Mouse (Mus musculus): ENCODE measurements at regions not wholly inside any gene's neighbourhood (a gene's known extent, or its start where the extent isn't known, plus 50 kb on each side); places are given as distances from the start of the nearest gene placed in this dataset.

DNA sequence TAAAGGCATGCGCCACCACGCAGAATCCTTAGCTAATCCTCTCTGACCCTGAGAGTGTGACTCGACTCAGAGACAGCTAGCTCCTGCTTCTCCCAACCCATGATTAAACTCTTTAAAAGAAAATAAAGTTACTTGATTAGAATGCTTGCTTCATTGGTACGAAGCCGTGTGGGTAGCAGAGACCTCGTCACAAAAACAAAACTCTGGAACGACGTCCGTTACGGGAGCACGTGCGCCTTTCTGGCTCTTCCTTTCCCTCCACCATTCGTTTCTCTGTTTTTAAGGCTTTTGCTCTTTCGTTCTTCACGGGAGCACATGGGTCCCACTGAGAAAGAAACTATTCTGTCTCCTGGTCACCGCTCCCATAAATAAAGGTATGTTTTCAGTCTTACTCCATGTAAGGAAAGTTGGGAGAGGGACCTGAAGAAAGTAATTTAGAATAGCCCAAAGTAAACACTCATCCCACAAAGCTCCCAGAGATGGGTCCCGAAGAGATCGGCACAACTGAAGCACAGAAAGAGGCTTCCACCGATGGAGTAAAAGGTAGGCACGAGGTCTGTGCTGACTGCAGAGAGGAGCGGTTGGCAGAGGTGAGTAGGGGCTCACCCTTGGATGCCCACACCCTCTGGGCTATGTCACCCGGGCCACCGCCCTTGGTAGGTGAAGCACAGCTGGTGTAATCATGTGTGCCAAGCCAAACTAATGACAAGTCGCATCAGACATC is 70.2 kb upstream of the Cpm start:
- Histone ChIP-seq H3K4me1 (peaks cover 53% of the 10 kb centered on the region), H3K4me2 (replicated peaks) (no peak overlapping the region), H3K27me3 (no peaks in the 10 kb centered on the region), H3K9me3 (no peaks in the 10 kb centered on the region), H3K27ac (no peak overlapping the region), H3K9ac (no peak overlapping the region), H3K36me3 (no peaks in the 10 kb centered on the region), H3K4me3 (no peak overlapping the region)
- 82% methylated on average over 24 of the region's 24 CpGs for WGBS
- ATAC-seq (ENCODE audit: low FRiP score, low read depth), result no peak

DNA sequence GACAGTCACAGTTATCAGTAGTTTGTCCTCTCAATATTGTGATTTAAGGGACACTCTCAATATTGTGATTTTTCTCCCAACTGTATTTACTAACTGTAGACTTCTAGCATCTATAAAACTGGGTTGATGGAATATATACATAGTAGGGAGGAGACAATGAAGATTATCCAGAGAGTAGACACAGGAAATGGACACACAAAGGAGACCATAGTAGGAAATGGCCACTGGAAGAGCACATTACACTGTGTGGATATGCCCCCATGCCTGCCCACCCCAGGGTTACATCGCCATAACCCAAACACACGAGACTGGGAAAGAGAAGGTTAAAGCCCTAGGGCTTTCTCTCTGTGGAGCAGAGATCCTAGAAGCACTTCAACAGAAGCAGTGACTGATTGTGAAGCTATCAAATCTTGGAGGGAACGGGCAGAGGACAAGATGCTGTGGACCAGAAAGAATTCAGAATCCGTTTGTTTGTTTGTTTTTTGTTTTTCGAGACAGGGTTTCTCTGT is 71.0 kb upstream of the Cpm start:
- Histone ChIP-seq H3K4me2 (replicated peaks) (no peak overlapping the region), H3K27ac (no peak overlapping the region), H3K36me3 (no peaks in the 10 kb centered on the region), H3K9ac (no peak overlapping the region), H3K27me3 (no peaks in the 10 kb centered on the region), H3K9me3 (no peaks in the 10 kb centered on the region), H3K4me3 (no peak overlapping the region), H3K4me1 (peaks cover 50% of the 10 kb centered on the region)
- WGBS, result 81% methylated on average over 5 of the region's 5 CpGs
- no peak for ATAC-seq (ENCODE audit: low FRiP score, low read depth)

DNA sequence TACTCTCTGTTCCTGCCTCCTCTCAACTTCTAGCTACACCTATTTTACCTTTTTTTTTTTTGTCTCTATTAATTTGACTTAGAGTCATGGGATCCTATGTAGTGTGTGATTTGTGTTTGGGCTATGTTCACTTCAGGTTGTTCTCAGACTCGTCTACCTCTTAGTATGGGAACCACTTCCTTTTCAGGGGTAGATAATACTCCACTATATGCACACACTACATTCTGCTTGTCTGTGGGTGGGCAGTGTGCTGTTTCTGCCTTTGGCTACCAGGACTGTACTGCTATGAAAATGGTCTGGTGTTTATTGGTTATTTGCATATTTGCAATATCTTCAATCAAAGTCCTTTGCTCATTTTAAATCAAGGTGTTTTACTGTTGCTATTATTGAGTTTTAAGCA is 71.6 kb upstream of the Cpm start:
- H3K9ac ChIP-seq, result no peak overlapping the region
- WGBS, result 87% methylated on average over 1 of the region's 1 CpGs
- no peak overlapping the region for H3K4me2 ChIP-seq (replicated peaks)
- H3K36me3 ChIP-seq, result no peaks in the 10 kb centered on the region
- H3K9me3 ChIP-seq, result no peaks in the 10 kb centered on the region
- peaks cover 52% of the 10 kb centered on the region for H3K4me1 ChIP-seq
- no peak for ATAC-seq (ENCODE audit: low FRiP score, low read depth)
- no peak overlapping the region for H3K4me3 ChIP-seq
- H3K27me3 ChIP-seq, result no peaks in the 10 kb centered on the region
- no peak overlapping the region for H3K27ac ChIP-seq

DNA sequence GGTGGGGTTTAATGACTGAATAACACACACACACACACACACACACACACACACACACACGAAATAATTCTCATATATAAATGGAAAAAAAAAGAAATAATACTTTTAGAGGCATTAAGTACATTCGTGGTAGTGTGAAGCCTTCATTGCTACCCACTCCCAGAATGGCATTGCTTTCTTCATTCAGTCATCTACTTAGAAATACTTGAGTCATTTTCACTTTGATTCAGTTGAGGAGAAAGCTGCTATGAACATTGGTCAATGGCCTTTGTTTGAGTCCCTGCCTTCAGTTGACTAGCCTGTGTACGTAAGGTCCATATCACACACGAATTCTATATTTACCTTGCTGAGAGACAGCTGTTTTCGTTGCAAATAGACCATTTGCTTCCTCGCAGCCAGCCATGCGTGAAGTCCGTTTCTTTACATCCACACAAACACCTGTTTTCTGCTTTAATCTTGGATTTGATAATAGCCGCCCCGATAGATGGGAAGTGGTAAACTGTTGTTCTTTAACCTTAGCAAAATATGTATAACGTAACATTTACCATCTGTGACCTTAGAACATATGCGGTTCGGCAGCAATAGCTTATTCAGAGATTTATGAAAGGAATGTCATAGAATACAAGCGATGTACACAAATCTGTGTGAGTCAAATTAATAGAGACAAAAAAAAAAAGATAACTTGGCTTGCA is 72.3 kb upstream of the Cpm start:
- H3K9ac ChIP-seq, result no peak overlapping the region
- H3K27ac ChIP-seq, result no peak overlapping the region
- no peaks in the 10 kb centered on the region for H3K27me3 ChIP-seq
- H3K4me2 ChIP-seq (replicated peaks), result no peak overlapping the region; the same call in 1 of the 2 replicates
- H3K9me3 ChIP-seq, result no peaks in the 10 kb centered on the region
- H3K4me1 ChIP-seq, result peaks cover 57% of the 10 kb centered on the region
- no peaks in the 10 kb centered on the region for H3K36me3 ChIP-seq
- WGBS, result 68% methylated on average over 14 of the region's 14 CpGs
- H3K4me3 ChIP-seq, result no peak overlapping the region
- ATAC-seq (ENCODE audit: low FRiP score, low read depth), result no peak

DNA sequence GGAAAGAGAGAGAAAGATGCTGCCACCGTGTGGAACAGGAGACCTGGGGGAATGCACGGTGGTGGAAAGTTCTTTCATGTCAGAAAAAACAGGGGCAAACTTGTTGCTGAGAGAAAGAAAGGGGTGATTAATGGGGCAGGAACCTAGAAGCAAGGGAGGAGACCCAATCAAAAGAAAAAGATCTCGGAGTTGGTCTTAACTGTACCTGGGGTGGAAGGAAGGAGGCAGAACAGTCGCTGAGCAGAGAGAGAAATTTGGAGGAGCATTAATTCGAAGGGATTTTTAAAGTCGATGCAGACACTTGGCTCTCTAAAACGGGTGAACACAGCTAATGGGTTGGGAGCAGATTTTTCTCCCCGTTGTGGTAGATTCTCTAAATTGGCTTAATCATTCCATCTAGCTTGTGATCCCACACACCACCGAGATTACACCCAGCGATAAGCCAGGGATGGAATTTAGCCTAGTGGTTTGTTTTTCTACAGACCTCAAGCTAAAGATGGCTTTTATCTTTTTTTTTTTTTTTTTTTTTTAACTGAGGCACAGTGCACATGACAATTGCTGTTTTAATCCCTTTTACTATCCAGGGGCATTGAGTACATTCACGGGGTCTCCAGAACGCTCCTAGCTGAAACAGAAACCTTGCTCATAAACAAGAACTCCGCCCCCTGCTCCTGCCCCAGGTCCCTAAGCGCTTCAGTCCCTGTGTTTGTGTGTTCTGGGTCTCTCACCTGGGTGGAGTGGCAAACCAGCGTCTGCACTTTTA is 73.1 kb upstream of the Cpm start:
- H3K9ac ChIP-seq, result no peak overlapping the region
- H3K4me3 ChIP-seq, result no peak overlapping the region
- H3K4me2 ChIP-seq (replicated peaks), result peak overlapping the region; percentile 21; the same call in 1 of the 2 replicates
- no peaks in the 10 kb centered on the region for H3K36me3 ChIP-seq
- H3K27me3 ChIP-seq, result no peaks in the 10 kb centered on the region
- H3K4me1 ChIP-seq, result peaks cover 55% of the 10 kb centered on the region
- no peaks in the 10 kb centered on the region for H3K9me3 ChIP-seq
- WGBS, result 22% methylated on average over 15 of the region's 15 CpGs
- no peak for ATAC-seq (ENCODE audit: low FRiP score, low read depth)
- no peak overlapping the region for H3K27ac ChIP-seq

DNA sequence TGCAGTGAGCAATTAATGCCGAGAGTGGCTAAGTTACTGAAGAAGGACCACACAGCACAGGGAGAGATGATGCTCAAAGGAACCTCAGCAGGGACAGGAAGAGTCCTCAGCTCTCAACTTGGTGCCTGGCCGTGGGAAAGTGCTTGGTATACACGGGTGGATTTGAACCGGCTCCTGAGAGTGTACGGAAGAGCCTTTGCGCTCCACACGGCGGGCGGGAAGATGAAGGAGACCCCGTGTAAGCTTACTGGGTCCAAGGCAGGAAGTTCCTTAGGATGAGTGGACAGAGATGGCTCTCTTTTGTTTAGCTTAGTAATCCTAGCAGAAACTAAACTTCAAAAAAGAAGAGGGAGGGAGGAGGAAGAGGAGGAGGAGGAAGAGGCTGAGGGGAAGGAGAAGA is 73.8 kb upstream of the Cpm start:
- Histone ChIP-seq H3K4me1 (peaks cover 49% of the 10 kb centered on the region), H3K9me3 (no peaks in the 10 kb centered on the region; the same call in 1 of the 2 replicates), H3K4me3 (no peak overlapping the region), H3K36me3 (no peaks in the 10 kb centered on the region), H3K27me3 (no peaks in the 10 kb centered on the region), H3K27ac (no peak overlapping the region), H3K9ac (no peak overlapping the region), H3K4me2 (replicated peaks) (no peak overlapping the region)
- 87% methylated on average over 10 of the region's 10 CpGs for WGBS
- ATAC-seq (ENCODE audit: low FRiP score, low read depth), result no peak

DNA sequence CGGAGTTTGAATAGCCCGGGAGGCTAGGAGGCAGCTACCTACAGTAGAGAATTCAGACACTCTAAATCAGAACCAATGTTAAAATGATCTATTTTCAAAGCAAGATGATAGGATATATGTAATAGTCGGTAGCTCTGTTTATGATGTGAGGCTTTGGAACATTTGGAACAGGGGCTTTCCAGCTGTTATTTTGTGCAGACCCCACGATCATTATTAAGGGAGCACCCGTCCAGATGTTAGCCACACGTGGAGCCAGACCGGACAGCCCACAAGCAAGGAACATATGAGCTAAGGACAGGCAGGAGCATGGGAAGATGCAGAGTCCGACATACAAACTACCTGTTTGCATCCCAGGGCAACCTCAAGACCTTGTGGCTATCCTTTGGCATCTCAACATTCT is 74.3 kb upstream of the Cpm start:
- no peak for ATAC-seq (ENCODE audit: low FRiP score, low read depth)

DNA sequence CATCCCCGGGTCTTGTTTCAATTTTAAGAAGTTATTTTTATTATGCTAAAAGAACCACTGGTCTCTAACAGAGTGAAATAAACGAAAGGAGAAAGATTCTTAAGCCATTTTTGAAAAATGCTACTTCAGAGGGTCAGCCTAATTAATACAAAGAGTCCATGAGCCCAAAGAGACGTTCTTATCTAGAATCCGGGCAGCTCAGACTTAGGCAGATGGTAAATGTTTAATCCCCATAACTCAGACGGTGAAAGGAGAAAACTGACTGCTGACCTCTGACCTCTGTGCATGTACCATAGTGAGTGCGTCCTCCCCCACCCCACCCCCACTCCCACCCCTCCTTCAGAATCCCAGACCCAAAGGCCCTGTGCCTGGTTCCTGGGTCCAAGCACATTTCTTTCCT is 74.8 kb upstream of the Cpm start:
- Histone ChIP-seq H3K4me1 (peaks cover 41% of the 10 kb centered on the region), H3K4me3 (no peak overlapping the region), H3K36me3 (no peaks in the 10 kb centered on the region), H3K4me2 (replicated peaks) (no peak overlapping the region), H3K27me3 (no peaks in the 10 kb centered on the region), H3K9ac (no peak overlapping the region), H3K9me3 (no peaks in the 10 kb centered on the region; the same call in 1 of the 2 replicates), H3K27ac (no peak overlapping the region)
- no peak for ATAC-seq (ENCODE audit: low FRiP score, low read depth)
- 37% methylated on average over 6 of the region's 6 CpGs for WGBS

More for the DNA sequence above, 74.3 kb upstream of the Cpm start:
- no peaks in the 10 kb centered on the region for H3K27me3 ChIP-seq
- H3K9me3 ChIP-seq, result no peaks in the 10 kb centered on the region; the same call in 1 of the 2 replicates
- H3K4me1 ChIP-seq, result peaks cover 45% of the 10 kb centered on the region
- no peak overlapping the region for H3K4me3 ChIP-seq
- H3K27ac ChIP-seq, result no peak overlapping the region
- no peak overlapping the region for H3K4me2 ChIP-seq (replicated peaks)
- no peak overlapping the region for H3K9ac ChIP-seq
- no peaks in the 10 kb centered on the region for H3K36me3 ChIP-seq
- 43% methylated on average over 8 of the region's 8 CpGs for WGBS

DNA sequence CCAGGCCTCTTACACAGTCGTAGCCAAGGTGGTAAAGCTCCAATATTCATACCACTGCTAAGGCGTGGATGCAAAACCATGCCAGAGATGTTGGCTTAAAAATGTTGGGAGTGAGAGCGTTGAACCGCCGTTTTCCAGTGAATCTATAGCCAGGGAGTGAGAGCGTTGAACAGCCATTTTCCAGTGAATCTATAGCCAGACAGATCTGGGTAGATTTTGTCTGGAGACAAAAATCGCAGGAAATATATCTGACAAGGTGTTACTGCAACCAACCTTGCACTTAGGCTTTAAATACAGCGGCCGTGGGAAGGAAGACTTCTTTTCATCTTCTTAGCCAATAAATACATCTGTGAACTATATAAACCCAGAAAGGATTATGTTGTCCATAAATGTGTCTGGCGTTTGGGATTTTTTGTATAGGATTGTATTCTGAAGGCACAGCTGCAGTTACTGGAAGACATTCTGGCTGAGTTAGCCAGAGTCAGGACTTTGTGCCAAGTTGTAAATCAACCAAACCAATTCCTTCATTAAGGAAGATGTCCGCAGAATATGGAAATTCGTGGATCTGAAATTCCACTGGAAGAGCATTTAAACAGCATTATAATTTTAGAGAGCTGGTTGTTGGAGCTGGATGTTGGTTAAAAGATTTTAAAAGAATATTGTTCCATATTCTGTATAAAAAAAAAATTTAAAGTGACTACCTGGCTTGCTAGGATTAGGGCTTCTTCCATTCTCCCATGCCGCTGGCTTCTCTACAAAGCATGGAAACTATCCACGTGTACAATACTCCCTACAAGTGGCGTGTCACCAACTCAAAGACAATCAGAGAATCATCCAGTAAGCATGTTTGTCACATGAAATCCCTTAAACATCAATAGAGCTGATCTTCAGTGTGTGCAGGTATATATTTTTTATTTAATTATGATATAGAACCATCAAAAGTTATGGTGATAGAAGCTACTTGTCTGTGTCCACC is 75.8 kb upstream of the Cpm start:
- no peak overlapping the region for H3K4me2 ChIP-seq (replicated peaks)
- no peak overlapping the region for H3K9ac ChIP-seq
- H3K4me1 ChIP-seq, result peaks cover 41% of the 10 kb centered on the region
- H3K9me3 ChIP-seq, result no peaks in the 10 kb centered on the region; the same call in 1 of the 2 replicates
- 49% methylated on average over 15 of the region's 15 CpGs for WGBS
- H3K4me3 ChIP-seq, result no peak overlapping the region
- ATAC-seq (ENCODE audit: low FRiP score, low read depth), result peak; percentile 30
- peak overlapping the region; percentile 6; the same call in 1 of the 2 replicates for H3K27ac ChIP-seq
- H3K36me3 ChIP-seq, result no peaks in the 10 kb centered on the region
- no peaks in the 10 kb centered on the region for H3K27me3 ChIP-seq

DNA sequence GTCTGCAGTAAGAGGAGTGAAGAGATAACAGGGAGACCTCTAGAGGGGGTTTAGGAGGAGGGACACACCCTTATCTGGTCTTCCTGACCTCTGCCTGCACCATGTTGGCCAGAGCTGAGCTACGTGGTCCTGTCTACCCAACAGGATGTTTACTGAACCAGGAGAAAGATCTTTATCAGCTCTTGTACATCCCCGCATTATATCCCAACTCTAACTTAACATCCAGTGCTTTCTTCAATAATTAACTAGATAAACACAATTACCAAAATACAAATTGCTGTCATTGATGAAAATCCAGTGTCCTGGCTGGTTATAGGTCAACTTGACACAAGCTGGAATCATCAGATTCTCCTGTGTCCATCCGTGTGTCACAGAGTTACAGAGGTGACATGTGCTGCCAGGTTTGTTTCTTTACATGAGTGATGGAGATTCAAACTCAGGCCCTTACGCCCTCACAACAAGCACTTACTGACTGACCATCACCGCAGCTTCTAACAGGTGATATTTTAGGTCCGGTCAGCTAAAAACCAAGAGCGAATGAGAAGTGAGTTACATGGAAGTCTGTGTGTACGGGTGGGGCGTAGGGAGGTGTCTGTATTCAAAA is 77.1 kb upstream of the Cpm start:
- Histone ChIP-seq H3K4me3 (no peak overlapping the region), H3K4me1 (peaks cover 48% of the 10 kb centered on the region), H3K9ac (no peak overlapping the region), H3K27ac (no peak overlapping the region), H3K9me3 (no peaks in the 10 kb centered on the region; the same call in 1 of the 2 replicates), H3K4me2 (replicated peaks) (no peak overlapping the region), H3K36me3 (no peaks in the 10 kb centered on the region), H3K27me3 (no peaks in the 10 kb centered on the region)
- WGBS, result 91% methylated on average over 9 of the region's 9 CpGs
- ATAC-seq (ENCODE audit: low FRiP score, low read depth), result no peak
